Mouse (Mus musculus) heart, postnatal 0 days (tissue): ENCODE data around the gene Tmem42.

Experiments used
- CTCF ChIP-seq: IDR thresholded peaks from 2 replicates; pipeline ENCODE4 v1.5.1; 2016; ENCODE audit warnings: antibody characterized with exemption, control low read depth, low read depth
- EP300 ChIP-seq: IDR thresholded peaks from 2 replicates; pipeline ENCODE4 v1.6.1; 2016; ENCODE audit warnings: antibody characterized with exemption, low read depth

DNA sequence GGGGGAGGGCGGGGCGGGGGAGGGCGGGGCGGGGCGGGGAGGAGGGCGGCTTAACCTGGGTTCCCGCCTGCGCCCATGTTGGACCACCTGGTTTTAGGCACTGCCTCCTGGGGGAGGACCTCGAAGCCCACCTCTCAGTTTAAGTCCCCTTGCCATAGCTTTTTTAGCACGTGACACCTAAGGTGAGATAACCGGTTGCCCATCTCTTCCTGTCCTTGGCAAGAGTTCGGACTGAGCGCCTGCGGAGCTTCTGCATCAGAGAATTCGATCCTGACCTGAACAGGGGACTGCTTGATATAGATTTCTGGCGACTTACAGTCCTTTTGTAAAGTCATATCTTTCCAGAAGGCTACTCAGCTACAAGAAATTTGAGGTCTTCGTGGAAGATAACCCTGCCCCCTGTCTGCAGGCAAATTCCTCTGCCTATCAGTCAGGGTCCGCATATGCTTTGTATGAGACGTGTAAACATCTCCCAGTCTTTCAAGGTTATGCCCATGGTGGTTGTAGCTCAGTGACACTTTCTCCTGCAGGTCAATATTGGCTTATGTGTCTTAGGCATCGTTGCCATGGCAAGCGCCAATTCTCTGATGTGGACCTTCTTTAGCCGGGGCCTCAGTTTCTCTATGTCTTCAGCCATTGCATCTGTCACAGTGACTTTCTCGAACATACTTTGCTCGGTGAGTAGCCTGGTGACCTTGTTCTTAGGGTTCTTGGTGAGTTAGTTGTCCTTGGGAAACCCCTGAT is 682 bp downstream of the Tmem42 start:
- TF ChIP-seq EP300 (no peak), CTCF (no peak; the same call in 1 of the 2 replicates)
